Mouse (Mus musculus) C2C12 (cell line): ENCODE results near the gene Klhdc8a. TPM values are rescaled to one million over a fixed set of nuclear protein-coding genes. Genes with fewer than 3 reads are reported as not detected.

Experiments used
- H3K27me3 ChIP-seq: one replicate; pipeline ENCODE4 v1.6.1; 2011; ENCODE audit not compliant: control insufficient read depth, insufficient read depth, insufficient read length
- H3K36me3 ChIP-seq: one replicate; pipeline ENCODE4 v1.6.1; 2011; ENCODE audit not compliant: control insufficient read depth, insufficient read depth
- H3K4me3 ChIP-seq: one replicate; pipeline ENCODE4 v1.5.1; 2011; ENCODE audit warnings: mild to moderate bottlenecking, control low read depth; ENCODE audit not compliant: poor library complexity, insufficient read depth, severe bottlenecking
- H3K79me2 ChIP-seq: one replicate; pipeline ENCODE4 v1.6.1; 2011; ENCODE audit not compliant: control insufficient read depth, insufficient read depth
- H3K79me3 ChIP-seq: one replicate; pipeline ENCODE4 v1.6.1; 2011; ENCODE audit warnings: low read depth, control low read depth
- H3ac ChIP-seq: one replicate; pipeline ENCODE3; 2011; ENCODE audit warnings: low read depth; ENCODE audit not compliant: control insufficient read depth, insufficient read length
- CEBPB ChIP-seq: IDR thresholded peaks from one replicate; pipeline ENCODE4 v1.6.1; 2011; ENCODE audit warnings: low read depth, mild to moderate bottlenecking, control low read depth, moderate library complexity
- CTCF ChIP-seq: IDR thresholded peaks from one replicate; pipeline ENCODE4 v1.5.1; 2011; ENCODE audit not compliant: control insufficient read depth, insufficient read depth, insufficient read length
- FOSL1 ChIP-seq: IDR thresholded peaks from one replicate; pipeline ENCODE4 v1.8.0; 2011; ENCODE audit warnings: mild to moderate bottlenecking, low read length; ENCODE audit not compliant: poor library complexity, insufficient read depth, severe bottlenecking
- MAX ChIP-seq: IDR thresholded peaks from one replicate; pipeline ENCODE4 v1.6.1; 2011; ENCODE audit warnings: mild to moderate bottlenecking, control low read depth
- MYOD1 ChIP-seq: IDR thresholded peaks from one replicate; pipeline ENCODE4 v1.6.1; 2011; ENCODE audit warnings: low read depth; ENCODE audit not compliant: control insufficient read depth, insufficient read length
- MYOG ChIP-seq: IDR thresholded peaks from one replicate; pipeline ENCODE4 v1.6.1; 2011; ENCODE audit not compliant: control insufficient read depth, insufficient read length; ENCODE audit errors: extremely low read depth
- USF1 ChIP-seq: IDR thresholded peaks from one replicate; pipeline ENCODE4 v1.6.1; 2011; ENCODE audit warnings: low read depth, mild to moderate bottlenecking, control low read depth, moderate library complexity
- polyA plus RNA-seq: library from polyadenylated mRNA; unstranded; fragments of >200 nt; fragmentation: generic; extraction: Trizol; gene quantifications from one replicate; pipeline ENCODE4 v1.2.1, GENCODE M21; 2012; ENCODE audit warnings: missing spikeins

The Klhdc8a gene
- polyA plus RNA-seq, 1 experiment = 19.0 TPM

GRCm38 (mm10) chr1:132310754-132311153, 12.3 kb downstream of the Klhdc8a start:
- no peak overlapping the region for H3ac ChIP-seq

DNA sequence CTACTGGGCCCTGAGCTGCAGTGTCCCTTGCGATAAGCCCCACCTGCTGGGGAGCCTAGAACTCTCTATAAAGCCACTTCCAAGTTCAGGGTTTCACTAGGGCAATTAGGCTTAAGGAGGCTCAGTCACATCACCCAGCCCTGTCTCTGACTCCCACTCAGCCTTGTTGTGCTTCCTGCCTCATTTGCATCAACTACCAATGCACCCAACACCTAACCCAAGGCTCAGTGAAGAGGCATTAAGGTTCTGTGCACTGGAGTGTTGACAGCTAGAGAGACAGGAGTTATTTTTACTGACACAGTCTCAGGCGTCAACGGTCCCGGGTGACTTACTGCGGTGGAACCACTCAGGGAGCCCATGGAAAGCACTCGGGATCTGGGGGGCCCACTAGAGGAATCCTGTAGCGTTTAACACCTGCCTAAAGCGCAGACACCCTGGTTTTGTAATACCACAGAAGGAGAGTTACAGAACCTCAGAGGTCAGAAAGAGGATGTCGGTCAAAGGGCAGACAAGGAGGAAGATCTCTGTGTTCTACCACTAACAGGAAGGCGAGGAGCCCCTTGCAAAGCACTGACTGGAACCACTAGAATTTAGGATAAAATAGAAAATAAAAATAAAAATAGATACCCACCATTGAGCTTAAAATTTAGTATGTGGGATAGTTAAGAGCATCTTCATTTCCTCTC, 12.9 kb downstream of the Klhdc8a start:
- TF ChIP-seq CTCF = no peak
- no peak for TF ChIP-seq FOSL1
- no peak for TF ChIP-seq MYOD1
- Histone ChIP-seq H3K27me3 (no peaks in the 10 kb centered on the region), H3ac (no peak overlapping the region), H3K4me3 (no peak overlapping the region), H3K79me3 (no peaks in the 10 kb centered on the region), H3K79me2 (peaks cover 8% of the 10 kb centered on the region), H3K36me3 (no peaks in the 10 kb centered on the region)

More at GRCm38 (mm10) chr1:132310754-132311153, 12.3 kb downstream of the Klhdc8a start:
- Histone ChIP-seq H3K4me3 (no peak overlapping the region), H3K27me3 (no peaks in the 10 kb centered on the region), H3K79me3 (no peaks in the 10 kb centered on the region), H3K36me3 (no peaks in the 10 kb centered on the region), H3K79me2 (peaks cover 2% of the 10 kb centered on the region)
- TF ChIP-seq MYOD1 (no peak), USF1 (no peak), CEBPB (no peak), CTCF (no peak), MAX (no peak), FOSL1 (no peak), MYOG (no peak)

DNA sequence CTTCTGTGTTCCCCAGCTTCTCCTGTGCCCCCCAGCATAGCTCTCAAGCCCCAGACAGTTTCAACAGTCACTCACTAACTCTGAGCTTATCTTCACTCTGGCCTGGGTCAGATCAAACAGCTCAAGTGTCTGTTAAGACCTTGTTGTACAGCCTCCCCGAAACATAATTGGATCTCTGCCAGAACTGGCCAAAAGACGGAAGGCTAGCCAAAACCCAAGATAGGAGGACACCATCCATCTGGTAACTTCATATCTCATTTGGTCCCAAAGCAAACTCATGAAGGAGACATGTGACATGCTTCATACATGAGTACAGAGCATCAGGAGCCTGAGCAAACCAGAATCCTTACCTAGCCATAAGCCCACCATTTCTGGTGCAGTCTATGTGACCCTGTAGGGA, 13.6 kb downstream of the Klhdc8a start:
- no peak for TF ChIP-seq CTCF
- no peak for TF ChIP-seq USF1
- TF ChIP-seq CEBPB = no peak
- TF ChIP-seq MYOG = no peak
- Histone ChIP-seq H3K79me3 (peaks cover 7% of the 10 kb centered on the region), H3K36me3 (no peaks in the 10 kb centered on the region), H3K79me2 (peaks cover 15% of the 10 kb centered on the region), H3K27me3 (no peaks in the 10 kb centered on the region), H3ac (no peak overlapping the region), H3K4me3 (no peak overlapping the region)

DNA sequence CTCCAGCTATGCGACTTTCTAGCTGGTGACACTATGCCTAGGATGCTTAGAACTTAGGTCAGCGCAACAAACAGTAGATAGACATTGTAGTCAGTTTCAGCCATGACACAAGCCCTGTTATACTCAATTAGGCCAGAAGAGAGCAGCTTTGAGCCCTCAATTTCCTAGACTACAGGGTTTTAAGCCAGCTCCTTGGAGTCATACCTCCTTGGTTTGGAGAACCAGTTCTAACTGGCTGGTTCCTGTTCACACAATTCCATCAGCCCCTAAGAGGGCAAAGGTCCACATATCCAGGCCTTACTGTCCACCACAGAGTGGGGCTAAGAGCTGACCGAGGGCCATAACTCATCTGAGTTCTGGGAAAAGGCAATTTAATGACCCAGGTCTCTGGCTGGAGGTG, 14.3 kb downstream of the Klhdc8a start:
- H3K36me3 ChIP-seq = peaks cover 4% of the 10 kb centered on the region
- H3K27me3 ChIP-seq = no peaks in the 10 kb centered on the region
- H3K79me2 ChIP-seq = peaks cover 22% of the 10 kb centered on the region
- TF ChIP-seq USF1 = no peak
- peak; percentile 27 for TF ChIP-seq CTCF
- H3ac ChIP-seq = no peak overlapping the region
- peaks cover 13% of the 10 kb centered on the region for H3K79me3 ChIP-seq
- H3K4me3 ChIP-seq = no peak overlapping the region

- peaks cover 16% of the 10 kb centered on the region for H3K36me3 ChIP-seq
- H3K79me2 ChIP-seq = peaks cover 56% of the 10 kb centered on the region
- H3K79me3 ChIP-seq = peaks cover 42% of the 10 kb centered on the region
- TF ChIP-seq MYOG (no peak), MYOD1 (no peak), FOSL1 (no peak), USF1 (peak; percentile 86), CTCF (no peak), MAX (peak; percentile 92), CEBPB (no peak)
- peak within 1 kb of the TSS; percentile 79 for H3ac ChIP-seq
- H3K4me3 ChIP-seq = peak within 1 kb of the TSS; percentile 59
- no peaks in the 10 kb centered on the region for H3K27me3 ChIP-seq
Observed at GRCm38 (mm10) chr1:132315889-132316624, 17.6 kb downstream of the Klhdc8a start, which contains the start of gene Nuak2. Gene Nuak2, plus strand, starts transcription at chr1:132316126.

- H3K27me3 ChIP-seq = no peaks in the 10 kb centered on the region
Observed at GRCm38 (mm10) chr1:132316625-132316994, 18.2 kb downstream of the Klhdc8a start.

More at GRCm38 (mm10) chr1:132316625-132316994, 18.2 kb downstream of the Klhdc8a start:
- Histone ChIP-seq H3K79me3 (peaks cover 47% of the 10 kb centered on the region), H3K79me2 (peaks cover 61% of the 10 kb centered on the region), H3ac (peak overlapping the region; percentile 79), H3K4me3 (peak overlapping the region; percentile 59), H3K36me3 (peaks cover 18% of the 10 kb centered on the region)
- TF ChIP-seq CEBPB (no peak), MAX (no peak)
